Mouse (Mus musculus): ENCODE measurements around the gene Plac9b. TPM values are rescaled to one million over a fixed set of nuclear protein-coding genes. Genes with fewer than 3 reads are reported as not detected.
"Not testable (repeated sequence)": the region's sequence is repeated elsewhere in the genome, so short reads cannot be mapped to it uniquely, and the experiment has no call there.

Gene Plac9b
- 10 to 100 TPM in 2 of 4 experiments, 1 to 10 TPM in 2; 8.5 to 10.7 (median 10.0) TPM for total RNA-seq (2022)

GRCm38 (mm10) chr14:26182380-26182779, at the start of gene Plac9b:
TSS of gene Plac9b (minus strand) at chr14:26182480.
- not testable (repeated sequence) for DNase-seq (ENCODE audit: low spot score in 2 of 2)

- DNase-seq (ENCODE audit: low spot score in 2 of 2), result not testable (repeated sequence)
Measured at GRCm38 (mm10) chr14:26216233-26217000, 34.1 kb upstream of the Plac9b start.

DNA sequence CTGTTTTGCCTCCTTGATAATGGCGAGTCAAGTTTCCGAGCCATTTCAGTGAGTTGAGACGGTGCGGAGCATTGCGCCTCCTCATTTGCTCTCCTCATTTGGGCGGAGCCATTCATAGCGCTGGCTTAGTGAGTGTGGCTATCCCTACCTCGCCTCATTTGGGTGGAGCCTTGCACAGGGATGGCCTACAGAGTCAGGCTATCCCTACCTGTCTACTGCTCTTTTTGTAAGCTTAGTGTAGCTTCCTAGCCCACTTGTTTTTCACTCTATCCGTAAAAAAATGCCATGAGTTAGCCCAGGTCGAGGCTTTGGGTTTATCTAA, 24.6 kb upstream of the Plac9b start, which contains the start of gene Tmem254b:
TSS of gene Tmem254b (minus strand) at position 116 of the 322 bp plus-strand sequence.
- DNase-seq (ENCODE audit: low spot score in 2 of 2), result not testable (repeated sequence)

- DNase-seq (ENCODE audit: low spot score in 2 of 2), result not testable (repeated sequence)
Measured at GRCm38 (mm10) chr14:26206197-26206925, 24.1 kb upstream of the Plac9b start.

DNA sequence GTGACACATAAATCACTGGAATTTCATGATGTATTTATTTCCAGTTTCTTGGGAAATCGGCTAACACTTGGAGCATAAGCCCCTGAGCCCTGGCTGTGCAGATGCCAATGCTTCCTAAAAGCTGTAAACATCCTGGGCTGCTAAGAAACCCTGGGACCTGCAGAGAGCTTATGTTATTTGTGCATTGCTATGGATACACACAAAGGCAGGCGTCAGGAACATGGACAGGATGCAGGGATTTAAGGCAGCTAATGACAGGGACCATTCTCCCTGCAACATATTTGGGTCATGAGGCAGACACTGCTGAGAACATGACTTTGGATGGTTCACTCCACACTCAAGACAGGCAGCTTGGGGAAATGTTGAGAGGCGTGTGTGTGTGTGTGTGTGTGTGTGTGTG, 15.6 kb upstream of the Plac9b start:
- DNase-seq (ENCODE audit: low spot score in 2 of 2), result not testable (repeated sequence)

- not testable (repeated sequence) for DNase-seq (ENCODE audit: low spot score in 2 of 2)
Measured at GRCm38 (mm10) chr14:26188361-26188760, 6.1 kb upstream of the Plac9b start.

DNA sequence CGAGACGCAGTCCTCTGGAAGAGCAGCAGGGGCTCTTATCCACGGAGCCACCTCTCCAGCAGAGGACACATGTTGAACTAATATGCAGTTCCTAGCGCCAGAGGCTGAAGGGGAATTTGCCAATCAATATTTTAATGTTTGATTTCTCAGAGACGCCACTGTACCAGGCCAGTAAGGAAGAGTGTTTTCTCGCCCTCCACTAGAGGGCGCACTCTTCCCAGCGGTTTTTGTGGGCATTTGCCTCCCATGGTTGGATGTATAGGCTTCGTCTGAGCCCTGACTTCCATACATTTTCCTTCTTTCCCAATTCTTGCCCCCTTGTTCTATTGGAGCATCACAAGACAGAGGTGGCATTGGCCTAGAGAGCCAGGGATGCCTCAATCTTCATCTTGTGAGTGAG, 4.4 kb upstream of the Plac9b start:
- not testable (repeated sequence) for DNase-seq (ENCODE audit: low spot score in 2 of 2)

GRCm38 (mm10) chr14:26181660-26182059, 620 bp downstream of the Plac9b start:
- DNase-seq (ENCODE audit: low spot score in 2 of 2), result not testable (repeated sequence)

DNA sequence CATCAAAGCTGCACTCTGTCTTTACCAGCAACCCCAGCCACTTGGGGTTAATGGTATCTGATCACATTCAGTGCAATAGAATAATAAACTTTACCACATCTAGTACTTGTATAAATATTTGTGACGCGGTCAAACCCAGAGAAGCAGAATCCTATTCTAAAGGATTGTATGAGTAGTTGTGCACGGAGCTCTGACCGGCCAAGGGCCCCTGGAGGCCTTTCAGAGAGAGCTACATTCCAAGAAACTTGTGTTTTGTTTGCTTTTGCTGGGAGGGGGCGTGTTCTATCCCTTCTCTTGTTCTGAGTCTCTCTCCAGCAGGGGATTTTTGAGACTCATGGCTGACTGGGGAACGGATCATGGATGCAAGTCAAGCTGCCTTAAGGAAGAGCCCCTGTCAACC, 7.3 kb downstream of the Plac9b start:
- DNase-seq (ENCODE audit: low spot score in 2 of 2), result not testable (repeated sequence)

GRCm38 (mm10) chr14:26173955-26174354, 8.3 kb downstream of the Plac9b start:
- DNase-seq (ENCODE audit: low spot score in 2 of 2), result not testable (repeated sequence)

DNA sequence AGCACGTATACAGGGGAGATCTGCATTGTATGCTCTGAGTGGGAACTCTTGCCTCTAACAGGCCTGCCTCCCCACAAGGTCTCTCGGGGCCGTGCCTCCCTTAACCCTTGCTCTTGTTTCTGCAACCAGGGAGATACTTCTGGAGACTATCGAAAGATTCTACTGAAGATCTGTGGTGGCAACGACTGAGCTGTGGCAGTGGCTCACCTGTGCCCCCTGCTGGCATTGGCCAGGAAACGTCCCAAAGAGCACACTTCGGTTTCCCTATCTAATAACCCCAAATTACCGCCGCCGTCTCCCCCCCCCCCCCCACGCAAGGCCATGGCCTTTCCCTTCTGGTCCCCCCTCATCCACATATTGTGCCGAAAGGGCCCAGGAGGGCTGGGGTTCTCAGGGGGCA, 17.0 kb downstream of the Plac9b start:
- not testable (repeated sequence) for DNase-seq (ENCODE audit: low spot score in 2 of 2)

GRCm38 (mm10) chr14:26162423-26162822, 19.9 kb downstream of the Plac9b start:
- DNase-seq (ENCODE audit: low spot score in 2 of 2), result not testable (repeated sequence)

- DNase-seq (ENCODE audit: low spot score in 2 of 2), result not testable (repeated sequence)
Measured at GRCm38 (mm10) chr14:26161156-26161555, 21.1 kb downstream of the Plac9b start.

- DNase-seq (ENCODE audit: low spot score in 2 of 2), result not testable (repeated sequence)
Measured at GRCm38 (mm10) chr14:26156032-26156431, 26.2 kb downstream of the Plac9b start.

- not testable (repeated sequence) for DNase-seq (ENCODE audit: low spot score in 2 of 2)
Measured at GRCm38 (mm10) chr14:26147095-26147494, 35.2 kb downstream of the Plac9b start.

DNA sequence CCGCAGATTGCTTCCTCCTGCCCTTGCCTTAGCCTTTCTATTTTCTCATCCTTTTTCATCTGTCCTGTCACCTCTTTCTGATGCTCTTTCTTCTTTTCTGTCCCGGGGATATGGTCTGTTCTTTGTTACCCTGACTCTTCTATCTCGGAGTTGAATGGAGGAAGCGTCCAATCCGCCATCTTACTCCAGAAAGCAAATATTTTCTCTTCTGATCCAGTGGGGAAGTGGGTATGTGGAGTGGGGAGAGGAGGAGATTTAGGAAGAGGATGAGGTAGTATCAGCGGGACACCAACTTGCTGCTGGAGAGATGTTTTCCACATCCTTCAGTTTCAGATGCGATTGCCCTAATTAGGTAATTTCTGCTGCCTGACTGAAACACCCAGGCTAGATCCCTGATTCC, 63.2 kb downstream of the Plac9b start:
- DNase-seq (ENCODE audit: low spot score in 2 of 2), result not testable (repeated sequence)

DNA sequence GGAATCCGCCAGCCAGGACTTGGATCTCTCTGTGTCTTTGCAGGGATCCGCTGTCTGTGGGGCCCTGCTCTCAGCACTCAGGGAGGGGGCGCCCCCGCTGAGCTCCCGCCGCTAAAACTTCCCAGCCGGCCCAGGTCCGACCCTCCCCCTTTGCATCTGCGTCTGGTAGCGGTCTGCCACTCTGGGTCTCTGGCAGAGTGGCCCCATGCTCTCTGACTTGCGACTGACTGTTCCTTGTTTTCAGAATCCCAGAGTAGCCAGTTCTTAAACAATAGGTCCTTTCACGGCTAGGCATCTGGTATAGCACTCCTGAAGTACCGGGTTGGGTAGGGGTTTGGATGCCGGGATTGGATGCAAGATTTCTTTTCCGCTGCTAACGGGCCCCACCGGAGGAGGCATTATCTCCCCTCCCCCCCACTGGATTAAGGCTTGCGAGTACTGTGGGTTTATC, 63.7 kb downstream of the Plac9b start:
- not testable (repeated sequence) for DNase-seq (ENCODE audit: low spot score in 2 of 2)

DNA sequence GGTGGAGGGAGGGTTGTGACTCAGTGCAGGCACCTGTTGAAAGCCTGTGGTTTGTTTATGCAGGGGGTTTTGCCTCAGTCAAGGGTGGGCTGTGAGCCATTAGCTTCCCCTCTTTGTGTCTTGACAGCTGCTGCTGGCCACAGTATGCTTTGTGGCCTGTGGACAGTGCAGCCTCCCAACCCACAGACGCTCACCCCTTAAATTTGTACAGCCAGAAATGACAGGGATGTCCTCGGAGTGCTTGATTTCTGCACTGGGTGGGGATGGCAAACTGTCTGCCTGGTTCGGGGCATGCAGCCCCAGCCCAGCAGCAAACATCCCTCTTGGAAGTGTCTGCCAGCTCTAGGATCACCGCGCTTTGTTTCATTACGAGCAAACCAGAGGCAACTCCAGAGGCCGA, 64.1 kb downstream of the Plac9b start, which contains the start of gene Duxbl2:
TSS of gene Duxbl2 (plus strand) at position 200 of the 400 bp plus-strand sequence.
- not testable (repeated sequence) for DNase-seq (ENCODE audit: low spot score in 2 of 2)
